In the genomic region with DNA sequence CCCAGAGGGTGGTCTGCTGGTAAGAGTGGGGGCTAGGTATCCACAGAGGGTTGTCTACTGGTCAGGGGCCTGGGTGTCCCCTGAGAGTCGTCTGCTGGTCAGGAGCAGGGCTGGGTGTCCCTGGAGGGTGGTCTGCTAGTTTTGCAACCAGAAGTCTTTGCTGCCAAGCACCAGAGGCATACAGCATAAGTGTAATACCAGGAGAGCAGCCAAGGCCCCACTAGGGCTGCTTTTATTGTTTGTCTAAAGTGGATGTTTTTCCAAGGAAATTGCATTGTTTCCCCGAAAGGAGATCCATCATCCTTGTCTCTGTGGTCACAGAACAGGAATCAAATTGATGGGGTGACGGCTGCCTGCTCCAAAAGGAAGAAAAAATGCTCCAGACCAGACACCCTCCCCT, we compare ENCODE assay signal across 20 mouse cellular contexts.
DNase-seq lines count a peak whose midpoint lies in the region; ATAC-seq lines count a peak whose summit lies in the region.
"Had no signal": no experiment of that assay in that cellular context is flagged by ENCODE, and none has a peak within 500 bp of the region (broad histone marks: within the 10 kb centered on the region; RNA-seq: fewer than 3 reads in every experiment).

No protein-coding gene starts in this region.

- no peak overlapping the region for H3K4me2 ChIP-seq in kidney, embryonic 16.5 days (replicated peaks; ENCODE audit: low read depth, low read length)
- no peak overlapping the region for H3K4me2 ChIP-seq in lung, embryonic 15.5 days
- H3K4me2 ChIP-seq: embryonic facial prominence, embryonic 13.5 days; forebrain, embryonic 12.5 days; heart, embryonic 12.5 days had no signal

- no peaks in the 10 kb centered on the region for H3K36me3 ChIP-seq in kidney, embryonic 16.5 days (ENCODE audit: insufficient read depth, low read length)
- no peaks in the 10 kb centered on the region for H3K36me3 ChIP-seq in lung, embryonic 15.5 days
- H3K36me3 ChIP-seq: embryonic facial prominence, embryonic 13.5 days; forebrain, embryonic 12.5 days; heart, embryonic 12.5 days had no signal

- no peaks in the 10 kb centered on the region for H3K9me3 ChIP-seq in kidney, embryonic 16.5 days (ENCODE audit: low read length)
- no peaks in the 10 kb centered on the region for H3K9me3 ChIP-seq in lung, embryonic 15.5 days
- H3K9me3 ChIP-seq: embryonic facial prominence, embryonic 13.5 days; forebrain, embryonic 12.5 days; heart, embryonic 12.5 days had no signal

- H3K27me3 ChIP-seq in kidney, embryonic 16.5 days (ENCODE audit: insufficient read depth, low read length) = no peaks in the 10 kb centered on the region
- H3K27me3 ChIP-seq in lung, embryonic 15.5 days = no peaks in the 10 kb centered on the region
- H3K27me3 ChIP-seq: CH12.LX; embryonic facial prominence, embryonic 13.5 days; forebrain, embryonic 12.5 days; heart, embryonic 12.5 days; Patski had no signal

- DNase-seq in kidney, adult 11 months = peak; percentile 6
- no peak for DNase-seq in lung, adult 18-20 months
- peak; percentile 20 for DNase-seq in 3T3-L1 (ENCODE audit: low read depth, low spot score)
- DNase-seq in lung, postnatal 14 days = peak; percentile 13
- no peak for DNase-seq in ovary, postnatal 14 days (ENCODE audit: low spot score)
- DNase-seq: adrenal gland, postnatal 14 days; cerebellum, adult 11-12 months; cerebellum, adult 9-11 months; cerebellum, postnatal 36 days; gastrocnemius, postnatal 25 days; heart, postnatal 36 days had no signal

- H3K4me1 ChIP-seq in kidney, embryonic 16.5 days (ENCODE audit: insufficient read depth, low read length) = no peaks in the 10 kb centered on the region; the same call in 1 of the 2 replicates
- H3K4me1 ChIP-seq in lung, embryonic 15.5 days = peaks cover 16% of the 10 kb centered on the region; the same call in 1 of the 2 replicates
- H3K4me1 ChIP-seq: embryonic facial prominence, embryonic 13.5 days; forebrain, embryonic 12.5 days; heart, embryonic 12.5 days had no signal

- no peak for ATAC-seq in kidney, embryonic 16.5 days (ENCODE audit: low FRiP score, low TSS enrichment)
- peak; percentile 87; the same call in 1 of the 2 replicates for ATAC-seq in lung, embryonic 15.5 days (ENCODE audit: borderline replicate concordance, extremely low read depth, low FRiP score, low TSS enrichment)
- ATAC-seq: activated CD4-positive, CD25-positive, alpha-beta regulatory T cell, adult 4 months; forebrain, embryonic 16.5 days; Patski had no signal

- H3K9ac ChIP-seq in kidney, embryonic 16.5 days (replicated peaks; ENCODE audit: low read length) = no peak overlapping the region
- no peak overlapping the region for H3K9ac ChIP-seq in lung, embryonic 15.5 days
- H3K9ac ChIP-seq: embryonic facial prominence, embryonic 13.5 days; forebrain, embryonic 12.5 days; heart, embryonic 12.5 days had no signal

- no peak overlapping the region for H3K27ac ChIP-seq in kidney, embryonic 16.5 days (ENCODE audit: low read length)
- H3K27ac ChIP-seq in lung, embryonic 15.5 days = peak overlapping the region; percentile 29; the same call in 1 of the 2 replicates
- H3K27ac ChIP-seq: embryonic facial prominence, embryonic 13.5 days; forebrain, embryonic 12.5 days had no signal

- 35% methylated on average over 3 of the region's 3 CpGs for WGBS in kidney, embryonic 16.5 days
- WGBS in lung, embryonic 15.5 days = 21% methylated on average over 3 of the region's 3 CpGs

- no peak overlapping the region for H3K4me3 ChIP-seq in kidney, embryonic 16.5 days (ENCODE audit: low read length)
- H3K4me3 ChIP-seq in lung, embryonic 15.5 days = no peak overlapping the region
- H3K4me3 ChIP-seq: embryonic facial prominence, embryonic 13.5 days; forebrain, embryonic 12.5 days; heart, embryonic 12.5 days had no signal

Comparison
In these comparisons a context has a peak if more than half of its experiments do, and no peak if none do; other contexts are left out.
1. DNase-seq: peak in kidney, adult 11 months (single experiment), 3T3-L1 (single experiment) and lung, postnatal 14 days (single experiment); none in lung, adult 18-20 months (0 of 2) and ovary, postnatal 14 days (single experiment).